Mouse (Mus musculus): ENCODE measurements around the gene Oxgr1. TPM values are rescaled to one million over a fixed set of nuclear protein-coding genes. Genes with fewer than 3 reads are reported as not detected.

Gene Oxgr1
- not detected in 2 replicates for polyA plus RNA-seq (2015; fragmentation: Nextera tagmentation; extraction: Ambion mirVana)

DNA sequence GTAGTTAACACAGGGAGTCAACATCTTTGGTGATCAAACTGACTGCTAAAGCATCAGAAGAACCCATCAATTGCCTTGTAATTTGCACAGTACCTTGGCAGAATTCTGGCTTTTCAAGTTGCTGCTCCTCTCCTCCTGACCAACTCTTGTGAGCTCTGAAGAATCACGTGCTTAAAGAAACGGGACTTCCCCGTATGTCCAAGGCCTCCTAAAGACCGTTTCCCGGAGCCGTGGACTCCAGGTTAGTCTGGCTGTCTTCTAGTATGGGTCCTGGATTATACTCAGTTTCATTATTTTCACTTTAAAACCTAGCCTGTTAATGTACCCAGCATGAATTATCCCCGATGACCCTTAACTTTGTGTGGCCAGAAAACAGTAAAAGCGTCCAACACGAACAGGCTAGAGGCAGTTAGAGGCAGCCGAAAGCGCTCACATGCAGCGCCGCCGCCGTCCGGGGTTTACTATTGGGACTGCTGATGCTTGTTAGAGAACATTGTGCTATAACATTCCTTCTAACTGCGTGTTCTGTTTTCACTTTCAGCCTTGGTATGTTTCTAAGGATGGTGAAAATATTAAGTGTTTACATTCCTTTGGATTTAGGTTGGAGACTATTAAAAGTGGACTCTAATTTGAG lies at the start of gene Oxgr1:
Gene Oxgr1, minus strand, starts transcription at position 249 of the 634 bp plus-strand sequence.

Other genes starting within 250 kb of the Oxgr1 start
- gene Mbnl2, start 233.2 kb upstream of the Oxgr1 start, polyA plus RNA-seq (2015; fragmentation: Nextera tagmentation; extraction: Ambion mirVana) = 33.7 and 34.4 TPM in 2 replicates

All from neural tube, postnatal 0 days (tissue).